Mouse (Mus musculus): ENCODE results near the gene Rbm34. TPM values are rescaled to one million over a fixed set of nuclear protein-coding genes. Genes with fewer than 3 reads are reported as not detected.

Gene Rbm34
- total RNA-seq, 1 experiment from 2014 or later: 31.9 TPM

- no peak for ATAC-seq (ENCODE audit: extremely low read depth, insufficient number of reproducible peaks, low FRiP score, poor library complexity, severe bottlenecking)
These were observed 67.5 kb downstream of the Rbm34 start for GRCm38 (mm10) chr8:126903224-126903895.

GRCm38 (mm10) chr8:126901612-126902011 lies 69.3 kb downstream of the Rbm34 start:
- ATAC-seq (ENCODE audit: extremely low read depth, insufficient number of reproducible peaks, low FRiP score, poor library complexity, severe bottlenecking): no peak

- ATAC-seq (ENCODE audit: extremely low read depth, insufficient number of reproducible peaks, low FRiP score, poor library complexity, severe bottlenecking): no peak
These were observed 69.8 kb downstream of the Rbm34 start for GRCm38 (mm10) chr8:126901049-126901448.

Other genes starting within 250 kb of the Rbm34 start
- 79.6 and 102 TPM in 2 replicates for gene Tomm20, start 25.2 kb downstream of the Rbm34 start, total RNA-seq (2017)
- gene Pard3, start 92.8 kb upstream of the Rbm34 start, total RNA-seq (2017): 0.61 and 0.93 TPM in 2 replicates